Mouse (Mus musculus) stomach, embryonic 14.5 days (tissue): Measurements from ENCODE around the gene Ppil2. TPM values are rescaled to one million over a fixed set of nuclear protein-coding genes. Genes with fewer than 3 reads are reported as not detected.

Experiments
- ATAC-seq: fragments of 200-750 bp; cut with Nextera tagmentation; 2 replicates; pipeline ENCODE4 v1.8.0; 2017; ENCODE audit warnings: low read depth, moderate TSS enrichment; ENCODE audit not compliant: insufficient number of reproducible peaks, insufficient read depth, low FRiP score
- H3K27ac ChIP-seq: fragments of 300-500 bp; sonication (generic); 2 replicates; pipeline ENCODE4 v1.5.1; 2014; ENCODE audit warnings: mild to moderate bottlenecking, low read length, moderate library complexity, mixed read lengths
- H3K27me3 ChIP-seq: fragments of 300-500 bp; sonication (generic); 2 replicates; pipeline ENCODE4 v1.6.1; 2014; ENCODE audit warnings: low read length, control low read depth, mixed read lengths; ENCODE audit not compliant: control insufficient read depth, insufficient read depth
- H3K36me3 ChIP-seq: fragments of 300-500 bp; sonication (generic); 2 replicates; pipeline ENCODE4 v1.6.1; 2014; ENCODE audit warnings: mild to moderate bottlenecking, control low read depth, low read length, moderate library complexity, mixed read lengths; ENCODE audit not compliant: control insufficient read depth, insufficient read depth
- H3K4me1 ChIP-seq: fragments of 300-500 bp; sonication (generic); 2 replicates; pipeline ENCODE4 v1.6.1; 2014; ENCODE audit warnings: low read length, control low read depth, mixed read lengths; ENCODE audit not compliant: control insufficient read depth, insufficient read depth
- H3K4me2 ChIP-seq: fragments of 300-500 bp; sonication (generic); replicated peaks from 2 replicates; pipeline ENCODE4 v1.6.1; 2014; ENCODE audit warnings: low read depth, low read length, control low read depth
- H3K4me3 ChIP-seq: fragments of 300-500 bp; sonication (generic); 2 replicates; pipeline ENCODE4 v1.5.1; 2014; ENCODE audit warnings: low read depth, low read length, control low read depth
- H3K9ac ChIP-seq: fragments of 300-500 bp; sonication (generic); replicated peaks from 2 replicates; pipeline ENCODE4 v1.6.1; 2014; ENCODE audit warnings: low read depth, mild to moderate bottlenecking, control low read depth, low read length, moderate library complexity, mixed read lengths
- H3K9me3 ChIP-seq: fragments of 300-500 bp; sonication (generic); 2 replicates; pipeline ENCODE4 v1.6.1; 2016; ENCODE audit warnings: low read depth, low read length, control low read depth; ENCODE audit not compliant: control insufficient read depth
- WGBS: fragments of 180-500 bp; shearing (Covaris S2); extraction: QIAGEN DNeasy Blood & Tissue Kit; methylation state at CpG from one replicate; pipeline ENCODE4 v1.1.7; 2014; 5-methylcytosine and 5-hydroxymethylcytosine counted together
- polyA plus RNA-seq: library from polyadenylated mRNA; unstranded; fragments of >200 nt; fragmentation: Nextera tagmentation; extraction: Ambion mirVana; gene quantifications from 2 replicates; pipeline ENCODE4 v1.2.1, GENCODE M21; 2014

Gene Ppil2
- polyA plus RNA-seq, 1 experiment from 2014 or later, result 136 TPM

- no peak for ATAC-seq
- H3K4me2 ChIP-seq, result no peak within 1 kb of the TSS
- no peak within 1 kb of the TSS for H3K4me3 ChIP-seq
- no peak within 1 kb of the TSS for H3K27ac ChIP-seq
- no peaks in the 10 kb centered on the region for H3K27me3 ChIP-seq
- H3K9me3 ChIP-seq, result no peaks in the 10 kb centered on the region
- no peak within 1 kb of the TSS for H3K9ac ChIP-seq
- H3K4me1 ChIP-seq, result peaks cover 10% of the 10 kb centered on the region; the same call in 1 of the 2 replicates
- H3K36me3 ChIP-seq, result no peaks in the 10 kb centered on the region
- 24% methylated on average over 7 of the region's 7 CpGs for WGBS
Measured at GRCm38 (mm10) chr16:17144339-17144738, 33.3 kb upstream of the Ppil2 start, which contains the start of gene Ydjc. Ydjc (plus strand) TSS chr16:17144621.

GRCm38 (mm10) chr16:17137355-17137754 lies 26.3 kb upstream of the Ppil2 start:
- H3K4me3 ChIP-seq, result no peak overlapping the region
- WGBS, result 85% methylated on average over 15 of the region's 15 CpGs
- no peak overlapping the region for H3K27ac ChIP-seq
- H3K4me2 ChIP-seq, result no peak overlapping the region
- H3K4me1 ChIP-seq, result no peaks in the 10 kb centered on the region
- ATAC-seq, result no peak
- no peaks in the 10 kb centered on the region for H3K9me3 ChIP-seq
- H3K27me3 ChIP-seq, result no peaks in the 10 kb centered on the region
- no peak overlapping the region for H3K9ac ChIP-seq
- H3K36me3 ChIP-seq, result no peaks in the 10 kb centered on the region

DNA sequence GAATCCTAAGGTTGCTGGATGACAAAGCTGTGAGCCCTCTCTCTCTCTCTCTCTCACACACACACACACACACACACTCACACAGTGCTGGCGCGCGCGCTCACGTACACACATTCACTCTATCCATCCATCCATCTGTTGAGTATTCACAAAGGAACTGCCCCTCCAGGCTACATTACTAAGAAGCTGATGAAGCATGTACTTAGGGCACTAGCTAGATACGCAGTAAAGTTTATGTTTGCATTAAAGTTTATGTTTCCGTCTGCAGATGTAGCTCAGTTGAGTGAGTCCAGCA lies 21.8 kb upstream of the Ppil2 start:
- Histone ChIP-seq H3K9ac (no peak overlapping the region), H3K36me3 (no peaks in the 10 kb centered on the region), H3K27ac (no peak overlapping the region), H3K9me3 (no peaks in the 10 kb centered on the region), H3K27me3 (no peaks in the 10 kb centered on the region), H3K4me2 (peak overlapping the region; percentile 98), H3K4me3 (peak overlapping the region; percentile 67), H3K4me1 (0 out of 2 replicates have a peak, but pooled peaks cover 3% of the 10 kb centered on the region)
- no peak for ATAC-seq
- WGBS, result 16% methylated on average over 7 of the region's 7 CpGs

- Histone ChIP-seq H3K27me3 (no peaks in the 10 kb centered on the region), H3K9ac (peak within 1 kb of the TSS; percentile 51; the same call in 1 of the 2 replicates), H3K36me3 (no peaks in the 10 kb centered on the region), H3K4me1 (0 out of 2 replicates have a peak, but pooled peaks cover 3% of the 10 kb centered on the region), H3K27ac (no peak within 1 kb of the TSS; the same call in 1 of the 2 replicates), H3K9me3 (no peaks in the 10 kb centered on the region), H3K4me3 (peak within 1 kb of the TSS; percentile 67), H3K4me2 (peak within 1 kb of the TSS; percentile 98)
- under 1% methylated on average over 47 of the region's 47 CpGs for WGBS
- peak; percentile 97 for ATAC-seq
Measured at GRCm38 (mm10) chr16:17132089-17132905, 21.2 kb upstream of the Ppil2 start, which contains the start of gene Sdf2l1. Sdf2l1 (minus strand) TSS chr16:17132383.

DNA sequence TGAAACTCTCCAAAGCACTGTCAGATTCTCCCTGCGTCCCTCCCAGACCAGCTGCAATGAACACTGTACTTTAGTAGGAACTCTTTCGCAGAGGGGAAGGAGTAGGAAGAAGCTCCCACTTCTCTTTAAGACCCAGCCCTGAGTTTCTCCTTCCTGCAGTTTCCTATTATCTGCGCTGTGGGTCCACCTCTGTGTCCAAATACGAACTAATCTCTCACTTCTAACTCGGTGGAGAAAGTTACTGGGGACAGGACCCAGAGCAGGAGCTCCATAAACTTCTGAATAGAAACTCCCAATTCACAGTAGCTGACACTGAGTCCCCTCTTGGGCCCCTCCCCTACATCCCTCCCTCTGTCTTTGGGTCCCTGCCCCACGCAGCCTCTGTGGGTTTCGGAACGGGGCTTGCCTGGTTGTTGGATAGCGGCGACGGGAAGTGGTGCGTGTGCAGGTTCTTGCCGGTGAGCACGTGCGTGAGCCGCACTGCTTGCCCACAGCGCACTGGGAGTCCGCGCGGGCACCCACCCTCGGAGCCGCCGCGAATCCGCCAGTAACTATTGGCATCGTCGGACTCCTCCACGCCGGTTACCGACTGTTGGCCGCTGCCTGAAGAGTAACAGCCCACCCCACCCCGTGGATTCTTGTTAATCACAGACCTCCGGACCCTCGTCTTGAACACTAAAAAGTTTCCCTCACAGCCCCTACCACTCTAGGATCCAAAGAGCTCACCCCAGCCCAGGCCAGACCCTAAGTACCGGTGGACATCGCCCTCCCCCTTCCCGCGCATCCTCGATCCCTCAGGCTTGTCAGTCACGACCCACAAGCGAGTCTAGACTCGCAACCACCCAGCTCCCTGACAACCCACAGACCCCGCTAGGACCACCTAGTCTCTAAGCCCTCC lies 20.4 kb upstream of the Ppil2 start:
- Histone ChIP-seq H3K9me3 (no peaks in the 10 kb centered on the region), H3K27ac (no peak overlapping the region; the same call in 1 of the 2 replicates), H3K27me3 (no peaks in the 10 kb centered on the region), H3K36me3 (no peaks in the 10 kb centered on the region), H3K4me3 (peak overlapping the region; percentile 67), H3K4me2 (peak overlapping the region; percentile 98), H3K4me1 (0 out of 2 replicates have a peak, but pooled peaks cover 3% of the 10 kb centered on the region), H3K9ac (peak overlapping the region; percentile 51; the same call in 1 of the 2 replicates)
- 3% methylated on average over 43 of the region's 43 CpGs for WGBS
- no peak; the same call in 1 of the 2 replicates for ATAC-seq

- Histone ChIP-seq H3K4me2 (no peak overlapping the region), H3K27ac (no peak overlapping the region), H3K4me3 (no peak overlapping the region), H3K4me1 (peaks cover 16% of the 10 kb centered on the region; the same call in 1 of the 2 replicates), H3K9ac (no peak overlapping the region), H3K9me3 (no peaks in the 10 kb centered on the region), H3K27me3 (no peaks in the 10 kb centered on the region), H3K36me3 (peaks cover 2% of the 10 kb centered on the region; the same call in 1 of the 2 replicates)
- WGBS, result 93% methylated on average over 1 of the region's 1 CpGs
- ATAC-seq, result no peak
Measured at GRCm38 (mm10) chr16:17127292-17127691, 16.2 kb upstream of the Ppil2 start.

- WGBS, result under 1% methylated on average over 25 of the region's 25 CpGs
- ATAC-seq, result peak; percentile 95
- H3K4me1 ChIP-seq, result peaks cover 13% of the 10 kb centered on the region; the same call in 1 of the 2 replicates
- peak within 1 kb of the TSS; percentile 57 for H3K4me3 ChIP-seq
- no peaks in the 10 kb centered on the region for H3K9me3 ChIP-seq
- peak within 1 kb of the TSS; percentile 57 for H3K9ac ChIP-seq
- peaks cover 3% of the 10 kb centered on the region; the same call in 1 of the 2 replicates for H3K36me3 ChIP-seq
- no peaks in the 10 kb centered on the region for H3K27me3 ChIP-seq
- peak within 1 kb of the TSS; percentile 34; the same call in 1 of the 2 replicates for H3K27ac ChIP-seq
- H3K4me2 ChIP-seq, result peak within 1 kb of the TSS; percentile 63
Measured at GRCm38 (mm10) chr16:17124871-17125520, 13.9 kb upstream of the Ppil2 start, which contains the start of gene 2610318N02Rik. 2610318N02Rik (minus strand) TSS chr16:17125167.
